Mouse (Mus musculus): ENCODE results near the gene B9d2. TPM values are rescaled to one million over a fixed set of nuclear protein-coding genes. Genes with fewer than 3 reads are reported as not detected.

Gene B9d2
- polyA plus RNA-seq, 1 experiment from 2014 or later = 42.8 TPM

DNA sequence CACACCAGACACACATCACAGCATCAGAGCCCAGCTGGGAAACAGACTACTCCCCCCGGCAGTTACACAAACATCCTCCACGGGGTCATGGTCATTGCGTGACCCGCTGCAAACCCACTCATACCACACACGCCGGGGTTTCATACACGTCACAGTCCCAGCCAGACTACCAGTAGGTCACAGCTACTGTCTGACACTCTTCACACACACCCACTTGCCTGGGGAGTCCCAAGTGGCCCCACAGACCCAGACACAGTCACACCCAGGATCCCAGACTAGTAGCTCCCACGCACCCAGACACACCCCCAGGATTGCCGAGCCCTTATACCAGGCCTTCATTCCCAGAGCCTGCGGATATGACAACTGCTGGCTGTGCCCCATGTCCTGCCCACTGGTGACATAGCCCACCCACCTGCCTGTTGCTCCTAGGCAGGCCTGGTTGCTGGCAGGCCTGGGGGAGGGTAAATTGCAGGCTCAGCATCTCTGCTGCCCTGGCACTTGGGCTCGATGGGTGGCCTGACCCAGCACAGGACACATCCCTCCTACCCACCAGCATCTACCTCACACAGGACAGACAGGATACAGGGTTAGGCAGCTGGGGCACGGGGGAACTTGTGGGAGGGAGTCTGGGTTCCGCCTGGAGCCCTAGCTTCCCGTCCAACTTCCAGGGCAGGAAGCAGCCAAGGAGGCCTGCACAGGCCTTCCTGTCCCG, 27.2 kb downstream of the B9d2 start:
- Histone ChIP-seq H3K4me3 (no peak overlapping the region), H3K9ac (no peak overlapping the region), H3K9me3 (no peaks in the 10 kb centered on the region)

DNA sequence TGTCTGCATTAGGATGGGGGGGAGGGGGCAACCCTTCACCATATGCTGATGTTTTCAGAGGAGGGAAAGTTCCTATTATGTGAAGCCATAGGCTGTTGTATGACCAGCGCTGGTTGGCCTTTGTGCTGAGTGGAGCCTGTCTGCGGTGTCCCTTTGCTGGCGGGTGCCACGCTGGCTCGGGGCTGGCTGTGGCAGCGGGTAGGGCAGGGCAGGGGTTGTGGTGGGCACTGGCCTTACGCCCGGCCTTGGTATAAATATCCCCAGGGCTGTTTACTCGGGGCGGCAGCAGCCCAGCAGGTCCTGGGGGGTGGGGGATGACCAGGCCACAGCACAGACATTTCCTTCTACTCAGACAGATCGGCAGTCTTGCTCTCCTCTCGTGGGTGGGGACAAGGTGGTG, 29.4 kb downstream of the B9d2 start:
- ATAC-seq (ENCODE audit: low FRiP score, low read depth) = no peak
- WGBS = 20% methylated on average over 12 of the region's 12 CpGs
- Histone ChIP-seq H3K27ac (replicated peaks) (no peak overlapping the region), H3K36me3 (peaks cover 20% of the 10 kb centered on the region), H3K27me3 (no peaks in the 10 kb centered on the region), H3K9ac (no peak overlapping the region), H3K9me3 (no peaks in the 10 kb centered on the region), H3K4me2 (peak overlapping the region; percentile 8; the same call in 1 of the 2 replicates), H3K4me3 (no peak overlapping the region), H3K4me1 (replicated peaks) (peaks cover 19% of the 10 kb centered on the region)

More for the DNA sequence above, 27.2 kb downstream of the B9d2 start:
- Histone ChIP-seq H3K27ac (replicated peaks) (0 out of 2 replicates have a peak overlapping the region, but pooled peaks have one; percentile 6), H3K27me3 (no peaks in the 10 kb centered on the region), H3K36me3 (peaks cover 1% of the 10 kb centered on the region; the same call in 1 of the 2 replicates), H3K4me1 (replicated peaks) (peaks cover 32% of the 10 kb centered on the region), H3K4me2 (no peak overlapping the region)
- 70% methylated on average over 15 of the region's 15 CpGs for WGBS
- no peak for ATAC-seq (ENCODE audit: low FRiP score, low read depth)

DNA sequence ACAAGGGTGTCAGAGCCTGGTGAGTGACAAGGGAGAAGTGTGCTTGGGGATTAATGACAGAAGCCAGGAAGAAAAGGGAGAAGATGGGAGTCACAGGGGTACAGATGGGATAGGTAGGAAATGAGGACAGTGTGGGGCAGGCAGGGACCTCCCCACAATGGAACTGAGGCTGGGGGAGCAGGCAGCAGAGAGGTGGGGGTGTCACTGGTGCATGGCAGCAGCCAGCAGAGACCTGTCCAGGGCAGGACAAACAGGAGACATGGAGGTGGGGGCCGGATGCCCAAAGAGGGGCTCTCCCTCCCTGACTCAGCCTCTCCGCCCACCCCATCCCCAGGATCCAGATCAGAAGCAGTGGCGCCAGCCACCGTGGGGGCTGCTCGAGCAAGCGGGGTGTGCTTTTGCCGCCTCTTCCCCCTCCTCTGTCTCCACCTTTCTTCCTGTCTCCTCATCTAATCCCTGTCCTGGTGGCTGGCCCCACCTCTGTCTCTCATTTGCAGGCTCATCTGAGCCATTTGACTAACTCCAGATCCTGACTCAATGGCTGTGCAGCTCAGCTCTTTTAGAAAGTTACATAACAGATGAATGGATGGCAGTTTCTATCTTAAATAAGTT, 30.0 kb downstream of the B9d2 start:
- no peak overlapping the region for H3K27ac ChIP-seq (replicated peaks)
- peaks cover 27% of the 10 kb centered on the region for H3K36me3 ChIP-seq
- no peaks in the 10 kb centered on the region for H3K27me3 ChIP-seq
- peaks cover 17% of the 10 kb centered on the region for H3K4me1 ChIP-seq (replicated peaks)
- H3K9me3 ChIP-seq = no peaks in the 10 kb centered on the region
- 0 out of 2 replicates have a peak, but pooled peaks have one; percentile 16 for ATAC-seq (ENCODE audit: low FRiP score, low read depth)
- H3K4me3 ChIP-seq = no peak overlapping the region
- H3K9ac ChIP-seq = 0 out of 2 replicates have a peak overlapping the region, but pooled peaks have one; percentile 17
- H3K4me2 ChIP-seq = peak overlapping the region; percentile 8; the same call in 1 of the 2 replicates
- 18% methylated on average over 7 of the region's 7 CpGs for WGBS

DNA sequence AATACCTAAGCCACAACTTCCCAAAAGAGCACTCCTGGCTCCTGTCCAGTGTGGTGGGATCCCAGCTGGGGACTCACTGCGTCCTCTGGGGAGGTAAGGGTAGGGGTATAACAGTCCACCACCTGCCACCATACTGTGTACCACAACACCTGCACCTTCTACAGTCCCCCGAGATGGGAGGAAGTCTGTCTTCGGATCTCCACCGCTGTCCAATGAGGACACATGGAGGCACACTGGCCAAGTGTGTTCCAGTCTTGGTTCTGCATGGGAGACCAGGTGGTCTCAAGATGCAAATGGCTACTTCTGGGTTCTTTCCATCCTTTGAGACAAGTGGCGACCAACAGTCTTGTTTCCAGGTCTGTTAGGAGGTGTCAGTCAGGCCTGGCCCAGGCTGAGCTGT, 30.6 kb downstream of the B9d2 start:
- Histone ChIP-seq H3K9ac (no peak overlapping the region), H3K36me3 (peaks cover 32% of the 10 kb centered on the region), H3K4me2 (no peak overlapping the region), H3K27ac (replicated peaks) (no peak overlapping the region), H3K9me3 (no peaks in the 10 kb centered on the region), H3K4me1 (replicated peaks) (peaks cover 17% of the 10 kb centered on the region), H3K4me3 (no peak overlapping the region), H3K27me3 (no peaks in the 10 kb centered on the region)
- WGBS = 65% methylated on average over 5 of the region's 5 CpGs
- ATAC-seq (ENCODE audit: low FRiP score, low read depth) = no peak

DNA sequence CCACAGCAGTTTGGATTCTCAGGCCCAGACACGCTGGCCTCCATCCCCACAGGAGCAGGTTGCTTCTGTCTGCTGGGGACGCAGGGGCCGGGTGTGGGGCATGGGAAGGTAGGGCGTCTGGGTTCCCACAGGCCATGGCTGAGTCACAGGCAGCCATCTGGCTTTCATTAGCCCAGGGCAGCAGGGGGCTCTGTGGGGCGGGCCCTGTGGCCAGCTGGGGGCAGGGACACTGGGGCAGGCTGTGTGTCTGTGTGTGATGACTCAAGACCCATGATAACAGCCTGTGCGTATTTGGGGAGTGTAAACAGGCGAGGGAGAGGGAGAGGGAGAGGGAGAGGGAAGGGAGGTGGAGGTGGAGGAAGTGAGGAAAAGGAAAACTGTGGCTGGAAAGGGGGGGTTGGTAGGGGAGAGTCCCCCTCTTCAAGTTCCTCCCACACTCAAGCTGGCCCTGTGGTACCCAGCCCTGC, 31.2 kb downstream of the B9d2 start:
- Histone ChIP-seq H3K9ac (no peak overlapping the region), H3K4me1 (replicated peaks) (peaks cover 17% of the 10 kb centered on the region), H3K4me2 (no peak overlapping the region), H3K36me3 (peaks cover 34% of the 10 kb centered on the region), H3K27ac (replicated peaks) (no peak overlapping the region), H3K9me3 (no peaks in the 10 kb centered on the region), H3K27me3 (no peaks in the 10 kb centered on the region), H3K4me3 (no peak overlapping the region)
- ATAC-seq (ENCODE audit: low FRiP score, low read depth) = 0 out of 2 replicates have a peak, but pooled peaks have one; percentile 8
- 18% methylated on average over 7 of the region's 7 CpGs for WGBS

DNA sequence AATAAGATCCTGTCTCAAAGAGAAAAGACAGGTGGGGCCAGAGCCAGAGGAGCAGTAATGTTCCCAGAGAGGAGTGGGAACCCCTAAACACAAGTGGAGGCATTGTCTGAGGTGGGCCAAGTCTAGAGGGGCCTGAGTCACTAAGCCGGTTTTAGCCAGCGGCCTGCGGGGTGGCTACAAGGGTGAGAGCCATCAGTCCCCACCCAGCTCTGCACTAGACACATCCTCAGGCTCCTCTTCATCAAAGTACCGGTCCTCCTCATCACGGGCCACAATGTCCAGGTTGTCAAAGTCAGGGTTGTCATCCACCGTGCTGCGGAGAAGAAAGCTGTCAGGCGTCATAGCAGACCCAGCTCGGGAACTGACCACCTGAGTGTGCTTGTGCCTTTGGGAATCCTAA, 32.2 kb downstream of the B9d2 start:
- Histone ChIP-seq H3K9me3 (no peaks in the 10 kb centered on the region), H3K27ac (replicated peaks) (no peak overlapping the region), H3K4me3 (no peak overlapping the region), H3K4me2 (no peak overlapping the region), H3K27me3 (no peaks in the 10 kb centered on the region), H3K4me1 (replicated peaks) (peaks cover 25% of the 10 kb centered on the region), H3K9ac (no peak overlapping the region), H3K36me3 (peaks cover 34% of the 10 kb centered on the region)
- WGBS = 88% methylated on average over 9 of the region's 9 CpGs
- no peak for ATAC-seq (ENCODE audit: low FRiP score, low read depth)

DNA sequence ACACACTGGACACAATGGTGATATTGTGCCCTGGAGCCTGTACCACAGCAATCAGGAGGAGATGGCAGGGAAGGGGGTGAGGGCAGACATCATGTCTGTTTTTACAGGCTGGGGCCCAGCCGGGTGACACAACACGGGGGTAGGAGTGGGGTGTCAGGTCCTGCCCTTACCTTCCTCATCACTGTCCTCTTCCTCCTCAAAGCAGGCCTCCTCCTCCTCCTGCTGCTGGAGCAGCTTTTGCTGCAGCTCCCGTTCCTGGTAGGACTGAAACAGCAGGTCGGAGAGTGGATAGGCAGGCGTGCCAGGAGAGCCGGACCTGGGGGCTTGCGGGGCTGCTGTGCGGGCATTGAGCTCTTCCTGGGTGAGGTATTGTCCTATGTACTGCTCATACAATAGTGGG, 34.0 kb downstream of the B9d2 start:
- no peak overlapping the region for H3K4me3 ChIP-seq
- peaks cover 34% of the 10 kb centered on the region for H3K36me3 ChIP-seq
- H3K4me2 ChIP-seq = no peak overlapping the region
- no peaks in the 10 kb centered on the region for H3K9me3 ChIP-seq
- 95% methylated on average over 8 of the region's 8 CpGs for WGBS
- no peak overlapping the region for H3K27ac ChIP-seq (replicated peaks)
- no peak overlapping the region for H3K9ac ChIP-seq
- H3K27me3 ChIP-seq = no peaks in the 10 kb centered on the region
- ATAC-seq (ENCODE audit: low FRiP score, low read depth) = no peak
- peaks cover 36% of the 10 kb centered on the region for H3K4me1 ChIP-seq (replicated peaks)

DNA sequence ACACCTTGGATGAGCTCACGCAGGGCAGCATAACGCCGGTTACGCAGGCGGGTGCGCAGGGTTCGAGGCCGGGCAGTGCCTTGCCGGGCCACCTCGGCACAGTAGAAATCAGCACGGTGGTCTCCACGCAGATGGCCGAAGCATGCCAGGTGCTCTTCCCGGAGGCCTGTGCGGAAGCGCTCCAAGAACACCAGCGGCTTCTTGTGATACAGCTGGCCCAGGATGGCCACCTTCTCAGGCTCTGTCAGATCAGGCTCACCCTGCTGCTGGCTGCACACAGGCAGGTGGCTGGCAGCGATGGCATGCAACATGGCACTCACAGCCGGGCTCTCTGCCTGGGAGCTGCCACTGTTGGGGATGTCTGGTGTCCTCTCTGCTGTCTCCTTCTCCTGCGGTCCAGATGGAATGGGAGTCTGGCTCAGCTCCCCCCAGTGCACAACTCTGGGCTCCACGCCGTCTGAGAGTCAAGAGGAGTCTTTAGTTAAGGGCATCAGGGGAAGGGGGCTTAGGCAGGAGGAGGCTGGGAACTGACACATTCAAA, 35.2 kb downstream of the B9d2 start:
- peaks cover 25% of the 10 kb centered on the region for H3K4me1 ChIP-seq (replicated peaks)
- H3K9ac ChIP-seq = no peak overlapping the region
- no peaks in the 10 kb centered on the region for H3K9me3 ChIP-seq
- 96% methylated on average over 22 of the region's 22 CpGs for WGBS
- H3K27ac ChIP-seq (replicated peaks) = no peak overlapping the region
- H3K4me3 ChIP-seq = no peak overlapping the region
- H3K36me3 ChIP-seq = peaks cover 39% of the 10 kb centered on the region
- H3K4me2 ChIP-seq = no peak overlapping the region
- H3K27me3 ChIP-seq = no peaks in the 10 kb centered on the region
- no peak for ATAC-seq (ENCODE audit: low FRiP score, low read depth)

DNA sequence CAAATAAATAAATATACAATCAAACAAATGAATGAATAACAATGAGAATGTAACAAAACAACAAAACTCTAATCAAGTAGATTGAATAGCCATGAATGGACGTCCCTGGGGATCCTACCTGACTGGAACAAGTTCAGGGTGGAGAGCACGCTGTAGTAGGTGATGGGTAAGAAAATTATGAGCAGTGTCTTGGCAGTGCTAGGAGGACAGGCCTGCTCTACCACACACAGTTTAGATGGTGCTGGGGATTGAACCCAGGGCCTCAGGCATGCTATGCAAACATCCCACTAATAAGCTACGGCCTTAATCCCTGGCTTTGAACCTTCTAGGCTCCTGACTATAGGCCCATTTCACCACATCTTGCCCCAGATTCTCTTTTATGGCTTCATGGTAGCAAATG, 36.9 kb downstream of the B9d2 start:
- Histone ChIP-seq H3K4me2 (peak overlapping the region; percentile 90; the same call in 1 of the 2 replicates), H3K27me3 (no peaks in the 10 kb centered on the region), H3K4me3 (no peak overlapping the region), H3K4me1 (replicated peaks) (peaks cover 21% of the 10 kb centered on the region), H3K9me3 (no peaks in the 10 kb centered on the region), H3K9ac (no peak overlapping the region), H3K36me3 (peaks cover 52% of the 10 kb centered on the region), H3K27ac (replicated peaks) (no peak overlapping the region)
- ATAC-seq (ENCODE audit: low FRiP score, low read depth) = no peak
- WGBS = 95% methylated on average over 3 of the region's 3 CpGs

DNA sequence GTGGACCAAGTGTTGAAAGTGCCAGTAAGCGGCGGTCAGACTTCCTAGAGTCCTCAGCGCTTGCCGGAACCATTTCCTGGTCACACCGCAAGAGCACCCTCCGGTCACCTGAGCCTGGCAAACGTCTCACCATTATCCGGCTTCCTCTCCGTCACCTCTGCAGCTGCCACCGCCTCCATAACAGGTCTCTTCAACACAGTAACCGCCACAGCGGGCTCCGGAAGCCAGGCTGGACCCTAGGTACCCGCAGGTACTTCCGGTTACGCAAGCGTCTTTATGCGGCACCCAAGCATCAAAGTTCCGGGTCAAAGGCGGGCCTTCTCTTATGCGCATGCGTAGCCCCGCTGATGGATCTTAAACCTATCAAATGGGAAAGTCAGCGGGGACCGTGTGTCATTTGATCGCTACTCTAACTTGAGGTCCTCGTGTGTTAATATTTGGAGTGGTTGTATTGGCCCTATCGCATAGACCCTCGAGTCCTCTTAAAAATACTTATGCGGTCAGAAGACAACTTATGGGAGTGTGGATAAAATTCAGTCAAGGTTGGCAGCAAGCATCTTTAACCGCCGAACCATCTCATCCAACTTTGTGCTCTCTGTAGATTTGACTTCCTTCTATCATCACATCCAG, 38.3 kb downstream of the B9d2 start, which contains the start of gene Ccdc97:
Gene Ccdc97, minus strand, starts transcription at position 301 of the 630 bp plus-strand sequence.
- Histone ChIP-seq H3K27me3 (no peaks in the 10 kb centered on the region), H3K9ac (peak within 1 kb of the TSS; percentile 65), H3K4me2 (peak within 1 kb of the TSS; percentile 90), H3K4me1 (replicated peaks) (peaks cover 21% of the 10 kb centered on the region), H3K4me3 (peak within 1 kb of the TSS; percentile 63), H3K36me3 (peaks cover 56% of the 10 kb centered on the region), H3K9me3 (no peaks in the 10 kb centered on the region), H3K27ac (replicated peaks) (peak within 1 kb of the TSS; percentile 85)
- ATAC-seq (ENCODE audit: low FRiP score, low read depth) = peak; percentile 86
- WGBS = 4% methylated on average over 32 of the region's 32 CpGs

DNA sequence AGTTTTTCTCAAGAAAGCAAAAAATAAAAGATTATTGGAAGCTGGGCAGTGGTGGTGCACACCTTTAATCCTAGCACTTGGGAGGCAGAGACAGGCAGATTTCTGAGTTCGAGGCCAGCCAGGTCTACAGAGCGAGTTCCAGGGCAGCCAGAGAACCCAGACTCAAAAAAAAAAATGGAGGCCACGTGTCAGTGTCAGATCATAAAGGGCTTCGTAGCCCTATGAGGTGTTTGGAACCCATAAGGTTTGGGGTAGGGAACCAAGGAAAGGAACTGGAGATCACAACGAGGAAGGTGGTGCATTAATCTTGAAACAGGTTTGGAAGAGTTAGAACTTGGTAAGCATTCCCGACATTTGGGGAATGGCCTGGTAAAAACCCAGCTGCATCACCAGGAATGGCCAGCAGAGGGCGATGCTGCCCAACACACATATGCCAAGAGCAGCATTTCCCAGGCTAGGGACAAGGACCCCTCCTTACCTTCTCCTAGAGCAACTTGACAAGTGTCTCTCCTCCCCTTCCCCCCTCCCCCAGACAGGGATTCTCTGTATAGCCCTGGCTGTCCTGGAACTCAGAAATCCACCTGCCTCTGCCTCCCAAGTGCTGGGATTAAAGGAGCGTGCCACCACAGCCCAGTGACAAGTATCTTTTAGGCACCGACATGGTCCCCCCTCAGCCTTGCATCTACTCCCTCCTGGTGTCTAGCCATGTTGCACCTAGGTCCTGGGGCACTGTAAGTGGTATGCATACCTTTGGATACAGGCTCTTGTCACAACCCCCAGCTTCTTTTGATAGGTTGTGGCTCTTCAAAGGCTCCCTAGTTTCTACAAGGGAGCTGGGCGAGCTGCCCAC, 39.4 kb downstream of the B9d2 start:
- no peak overlapping the region for H3K9ac ChIP-seq

More for the DNA sequence above, 39.4 kb downstream of the B9d2 start:
- peaks cover 57% of the 10 kb centered on the region for H3K36me3 ChIP-seq
- H3K4me3 ChIP-seq = no peak overlapping the region
- H3K4me1 ChIP-seq (replicated peaks) = peaks cover 21% of the 10 kb centered on the region
- H3K9me3 ChIP-seq = no peaks in the 10 kb centered on the region
- WGBS = 64% methylated on average over 10 of the region's 10 CpGs
- peak; percentile 53 for ATAC-seq (ENCODE audit: low FRiP score, low read depth)
- H3K27me3 ChIP-seq = no peaks in the 10 kb centered on the region
- no peak overlapping the region for H3K27ac ChIP-seq (replicated peaks)
- H3K4me2 ChIP-seq = peak overlapping the region; percentile 90; the same call in 1 of the 2 replicates
